Mouse (Mus musculus) heart, adult 11 months (tissue): ENCODE measurements around the gene Foxd4.
A peak's percentile ranks its signal among the peaks of the same experiment; 100 is the strongest.

ENCODE experiments used
- DNase-seq: peaks from one replicate; pipeline ENCODE4 v3.0.0; 2022

Gene Foxd4

DNA sequence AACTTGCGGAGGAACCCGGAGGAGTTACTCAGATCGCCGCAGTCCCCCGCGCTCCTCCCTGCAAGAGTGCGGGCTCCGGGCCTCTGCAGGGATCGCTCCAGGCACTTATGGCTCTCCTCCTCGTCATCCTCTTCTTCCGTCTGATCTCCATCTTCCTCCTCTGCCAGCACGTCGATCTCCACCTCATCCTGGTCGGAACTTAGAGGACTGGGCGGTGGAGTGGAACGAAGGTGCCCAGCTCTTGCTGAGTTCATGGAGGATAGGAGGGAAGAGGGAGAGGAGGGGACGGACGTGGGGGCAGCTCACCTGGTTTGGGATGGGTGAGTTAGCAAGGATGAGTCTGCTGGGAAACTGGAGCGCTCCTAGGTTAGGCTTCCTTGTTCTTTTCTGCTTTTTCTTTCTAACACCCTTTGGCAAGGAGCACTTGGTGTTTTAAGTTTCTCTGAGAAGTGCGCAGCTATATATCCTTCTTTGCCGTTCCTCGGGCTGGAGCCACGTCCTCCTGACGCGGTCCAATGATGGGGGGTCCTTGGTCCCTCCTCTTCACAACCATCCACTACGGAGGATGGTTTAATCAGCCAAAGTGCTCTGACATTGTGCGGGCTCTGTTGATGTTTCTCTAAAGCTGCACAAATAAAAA is at the start of gene Foxd4:
Foxd4 (minus strand) TSS at position 617 of the 640 bp plus-strand sequence.
- peak; percentile 67 for DNase-seq

DNA sequence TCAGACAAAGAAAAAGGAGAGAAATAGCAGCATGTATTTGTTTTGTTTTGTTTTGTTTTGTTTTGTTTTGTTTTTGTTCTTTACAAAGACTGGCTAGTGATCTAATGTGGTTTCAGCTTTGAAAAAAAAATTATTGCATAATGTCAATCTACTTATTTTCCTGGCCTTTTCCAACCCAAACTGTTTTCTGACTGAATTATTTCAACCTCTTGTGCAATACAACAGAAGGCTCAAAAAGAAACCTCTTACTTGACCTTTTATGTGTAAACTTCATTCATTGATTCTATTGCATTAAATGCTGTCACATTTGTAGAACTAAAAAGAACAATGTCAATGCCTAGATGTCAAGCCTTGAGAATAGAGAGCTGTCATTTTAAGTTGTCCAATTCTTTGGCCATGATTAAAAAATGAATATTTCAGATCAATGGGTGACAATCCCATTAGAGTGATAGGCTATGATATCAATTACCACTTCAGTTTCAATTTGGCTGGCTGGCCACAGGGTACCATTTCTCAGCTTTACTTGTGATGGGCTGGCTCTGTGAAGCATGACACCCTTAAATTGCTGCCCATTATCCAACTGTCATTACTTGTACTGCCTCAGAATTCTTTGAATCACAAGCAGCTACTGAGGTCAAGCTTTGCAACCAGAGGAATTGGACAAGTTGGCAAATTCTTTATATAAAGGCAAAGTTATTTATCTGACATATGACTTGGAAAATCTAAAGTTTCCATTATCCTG is 44.7 kb upstream of the Foxd4 start:
- DNase-seq: no peak

DNA sequence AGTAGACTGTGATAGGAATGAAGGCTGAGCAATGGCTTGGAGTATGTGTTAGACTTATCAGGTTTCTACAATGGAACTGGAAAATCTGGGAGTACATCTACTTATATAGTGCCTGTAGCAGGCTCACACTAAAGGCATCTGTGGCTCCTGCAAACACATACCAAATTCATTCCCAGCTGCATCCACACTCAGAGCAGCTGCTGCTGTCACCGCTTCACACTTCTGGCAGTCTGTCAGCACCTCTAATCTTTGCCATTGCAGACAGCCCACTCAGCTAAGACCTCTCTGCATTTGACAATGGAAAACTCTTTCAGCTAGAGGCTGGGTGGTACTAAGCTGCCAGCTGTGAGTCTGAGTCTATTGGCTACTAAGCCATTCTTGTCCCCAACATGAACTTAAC is 36.1 kb upstream of the Foxd4 start:
- DNase-seq: peak; percentile 81

DNA sequence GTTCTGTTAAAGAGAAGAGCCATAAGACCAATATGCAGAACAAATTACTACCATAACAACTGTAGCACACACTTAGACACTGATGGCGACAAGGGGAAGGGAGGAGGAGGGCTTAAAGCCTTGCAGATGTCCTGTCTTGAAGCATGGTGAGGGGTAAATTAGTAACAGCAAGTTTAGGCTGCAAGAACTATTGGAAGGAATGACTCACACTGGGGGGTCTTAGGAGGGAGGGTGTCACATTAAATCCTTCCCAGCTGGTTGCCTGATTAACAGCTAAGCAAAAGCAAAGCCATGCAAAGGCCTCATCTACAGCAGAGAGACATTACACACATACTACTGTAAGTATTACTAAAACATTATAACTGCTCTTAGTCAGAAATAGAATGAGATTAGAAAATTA is 28.0 kb upstream of the Foxd4 start:
- no peak for DNase-seq

DNA sequence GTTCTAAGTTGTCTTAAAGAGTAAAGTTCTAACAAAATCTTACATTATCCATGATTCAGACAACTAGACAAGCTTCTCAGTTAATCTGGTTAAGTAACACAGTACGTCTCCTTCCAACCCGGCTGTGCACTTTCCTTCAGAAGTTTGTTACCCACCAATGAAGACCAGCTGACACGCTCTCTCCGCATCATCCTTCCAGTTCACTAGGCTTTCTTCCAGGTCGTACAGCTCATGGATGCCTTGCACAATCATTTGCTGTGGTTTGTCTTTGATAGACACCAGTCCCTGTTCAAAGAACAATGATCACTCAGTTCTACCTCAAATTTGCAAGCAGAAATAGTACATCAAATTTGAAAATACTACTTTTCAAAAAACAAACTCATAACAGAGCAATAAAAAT is 19.9 kb upstream of the Foxd4 start:
- no peak for DNase-seq

DNA sequence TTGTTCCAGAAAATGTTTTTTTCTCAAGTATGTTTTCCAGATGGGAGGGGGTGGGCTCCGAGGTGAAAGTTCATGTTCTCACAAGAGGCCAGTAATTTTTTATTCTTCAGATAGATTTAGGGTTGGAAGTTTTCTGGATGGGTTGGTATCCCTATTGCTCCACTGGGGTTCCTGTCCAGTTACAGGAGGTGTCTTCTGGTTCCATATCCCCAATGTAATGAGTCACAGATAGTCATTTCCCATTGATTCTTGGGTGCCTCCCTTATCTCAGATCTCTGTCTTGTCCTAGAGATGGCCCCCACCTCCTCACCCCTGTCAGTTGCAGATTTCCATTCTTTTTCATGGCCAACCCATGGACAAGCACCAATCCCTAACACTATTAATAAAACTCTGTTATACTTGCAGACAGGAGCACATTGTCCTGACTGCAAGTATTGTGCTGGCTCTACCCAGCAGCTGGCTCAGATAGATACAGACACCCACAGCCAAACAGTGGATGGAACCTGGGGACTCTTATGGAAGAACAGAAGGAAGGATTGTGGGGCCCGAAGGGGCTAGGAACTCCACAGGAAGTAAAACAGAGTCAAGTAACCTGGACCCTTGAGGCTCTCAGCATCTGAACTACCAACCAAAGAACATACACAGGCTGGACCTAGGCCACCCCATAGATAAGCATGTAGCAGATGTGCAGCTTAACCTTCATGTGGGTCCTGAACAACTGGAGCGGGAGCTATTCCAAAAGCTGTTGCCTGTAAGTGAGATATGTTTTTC is 7.6 kb upstream of the Foxd4 start:
- peak; percentile 76 for DNase-seq

DNA sequence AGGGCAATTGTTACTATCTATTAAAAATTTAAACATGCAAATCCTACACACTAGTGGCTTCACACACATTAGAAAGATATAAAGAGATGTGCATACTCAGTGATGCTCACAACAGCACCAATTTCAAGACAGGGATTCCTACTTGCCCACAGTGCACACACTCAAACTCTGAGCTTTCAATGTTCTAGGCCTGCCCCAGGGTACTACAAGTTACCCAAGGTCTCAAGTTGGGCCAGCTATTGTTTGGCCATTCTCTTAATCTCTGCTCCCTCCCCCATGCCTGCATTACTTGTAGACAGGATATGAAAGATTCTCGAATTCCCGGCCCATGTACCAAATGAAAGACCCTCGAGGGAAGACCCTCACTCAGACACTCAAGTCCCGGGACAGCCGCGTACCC is 6.7 kb upstream of the Foxd4 start:
- peak; percentile 28 for DNase-seq

DNA sequence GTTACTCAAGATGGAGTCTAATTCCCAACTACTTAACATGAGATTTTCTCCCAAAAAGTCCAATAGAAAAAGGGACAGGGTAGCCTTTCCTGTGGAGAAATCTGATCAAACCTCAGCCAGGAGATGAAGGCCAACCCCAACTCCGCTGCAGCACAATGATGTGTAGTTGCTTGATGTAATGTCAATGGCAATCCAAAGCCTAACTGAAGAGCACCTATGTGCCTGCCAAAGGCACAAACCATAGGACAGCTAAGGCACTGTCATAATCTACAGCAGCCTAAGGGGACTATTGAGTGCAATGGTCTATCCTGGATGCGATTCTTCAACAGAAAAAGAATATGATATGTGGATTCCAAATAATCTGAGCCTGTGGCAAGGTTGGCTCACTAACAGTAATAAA is 1.8 kb upstream of the Foxd4 start:
- peak; percentile 73 for DNase-seq

DNA sequence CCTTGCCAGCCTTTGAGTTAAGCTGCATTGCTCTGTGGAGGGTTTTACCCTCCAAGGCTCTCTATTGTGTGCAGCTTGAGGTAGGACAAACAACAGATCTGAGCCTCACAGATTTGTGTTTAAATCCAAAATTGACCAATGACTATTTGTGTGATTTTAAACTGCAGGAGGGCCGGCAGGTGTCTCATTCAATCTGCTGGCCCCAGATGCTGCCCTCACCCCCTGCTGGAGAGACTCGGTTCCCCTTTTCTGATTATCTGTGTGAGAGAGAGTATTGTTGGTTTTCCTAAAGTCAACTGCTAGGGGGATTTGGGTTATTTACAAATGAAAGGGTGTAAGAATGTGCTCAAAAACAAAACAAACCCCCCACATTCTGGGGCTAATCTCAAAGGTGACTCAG is 1.3 kb upstream of the Foxd4 start:
- DNase-seq: peak; percentile 65

DNA sequence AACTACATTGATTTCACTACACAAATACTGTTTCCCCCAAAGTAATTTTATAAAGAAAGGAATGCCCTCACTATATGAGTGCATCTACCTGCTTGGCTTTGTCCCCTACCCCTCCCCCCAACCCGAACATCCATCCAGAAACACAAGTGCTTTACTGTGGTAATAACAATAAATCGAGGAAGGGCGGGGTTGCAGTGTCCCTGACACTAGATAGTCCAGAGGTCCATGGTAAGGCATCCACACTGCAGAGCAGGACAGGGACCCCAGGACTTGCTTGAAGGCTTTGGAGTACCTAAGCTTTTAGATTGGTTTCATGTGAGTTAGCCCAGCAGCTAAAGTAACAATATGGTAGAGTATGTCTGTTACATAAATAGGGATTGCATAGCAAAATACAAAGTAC is 669 bp upstream of the Foxd4 start:
- DNase-seq: peak; percentile 66

DNA sequence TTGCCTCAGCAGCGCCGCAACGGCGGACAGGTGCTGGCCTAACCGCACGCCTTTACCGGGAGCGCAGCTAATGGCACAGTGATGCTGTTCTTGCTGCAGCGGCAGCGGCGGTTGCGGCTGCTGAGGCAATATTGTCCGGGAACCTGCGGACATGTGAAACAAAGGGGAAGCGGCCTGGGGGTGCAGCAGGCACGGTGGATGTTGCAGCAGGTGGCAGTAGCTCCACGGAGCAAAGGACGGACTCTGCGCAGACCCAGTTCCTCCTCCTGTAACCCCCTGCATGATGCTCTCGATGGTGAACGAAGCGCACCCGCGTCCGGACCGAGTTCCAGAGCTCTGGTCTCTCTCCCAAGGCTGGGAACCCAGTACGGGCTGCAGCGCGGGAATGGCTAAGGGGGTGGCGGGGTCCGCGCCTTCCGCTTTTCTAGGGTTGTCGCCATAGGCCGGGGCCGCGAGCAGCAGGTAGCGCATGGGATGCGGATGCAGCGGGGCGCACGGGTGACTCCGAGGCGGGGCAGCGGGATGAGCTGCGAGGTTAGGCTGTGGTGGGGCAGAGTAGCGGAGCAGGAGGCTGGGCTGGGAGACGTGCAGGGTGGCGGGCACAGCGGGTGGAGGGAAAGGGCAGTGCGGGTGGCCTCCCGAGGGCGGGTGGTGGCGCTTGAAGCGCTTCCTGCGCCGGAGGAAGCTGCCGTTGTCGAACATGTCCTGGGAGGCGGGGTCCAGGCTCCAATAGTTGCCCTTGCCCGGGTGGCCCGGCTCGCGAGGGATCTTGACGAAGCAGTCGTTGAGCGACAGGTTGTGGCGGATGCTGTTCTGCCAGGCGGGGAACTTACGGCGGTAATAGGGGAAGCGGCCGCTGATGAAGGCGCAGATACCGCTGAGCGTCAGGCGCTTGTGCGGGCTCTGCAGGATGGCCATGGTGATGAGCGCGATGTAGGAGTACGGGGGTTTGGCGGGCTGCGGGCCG is 1.1 kb downstream of the Foxd4 start:
- peak; percentile 89 for DNase-seq

DNA sequence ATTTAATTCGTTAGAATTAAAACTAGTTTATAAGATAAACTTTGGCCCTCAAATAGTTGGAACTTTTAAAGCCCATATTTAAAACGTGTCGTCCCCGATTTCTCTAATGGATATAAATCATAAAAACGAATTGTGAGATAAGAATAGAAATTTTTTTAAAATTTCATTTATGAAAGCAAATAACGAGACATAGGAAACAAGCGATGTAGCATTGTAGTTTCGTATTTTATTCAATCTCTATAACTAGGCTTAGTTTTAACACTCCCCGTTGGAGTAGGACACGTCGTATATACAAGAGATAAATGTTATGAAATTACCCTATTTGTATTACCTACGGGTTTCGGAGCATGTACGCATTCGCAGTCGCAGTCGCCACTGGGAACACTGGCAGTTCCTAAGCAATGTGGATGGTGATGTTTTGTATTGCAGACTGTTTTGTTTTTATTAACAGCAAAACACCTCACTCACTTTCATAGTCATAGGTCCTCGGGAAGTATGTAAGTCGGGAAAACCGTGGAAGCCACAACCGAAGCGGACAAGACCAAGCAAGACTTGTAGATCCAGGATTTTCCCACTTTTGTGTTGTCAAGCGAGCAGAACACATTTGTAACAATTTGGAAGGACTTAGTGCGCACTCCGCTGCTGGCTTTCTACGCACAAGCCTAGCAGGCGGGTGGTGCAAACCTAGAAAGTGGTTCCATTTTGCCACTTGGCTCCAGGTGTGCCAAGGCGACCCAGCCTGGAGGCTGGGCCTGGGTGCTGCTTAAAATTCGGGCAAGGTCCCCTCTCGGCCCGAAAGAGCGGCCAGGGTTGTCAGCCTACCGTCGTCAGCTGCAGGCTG is 2.0 kb downstream of the Foxd4 start:
- no peak for DNase-seq

DNA sequence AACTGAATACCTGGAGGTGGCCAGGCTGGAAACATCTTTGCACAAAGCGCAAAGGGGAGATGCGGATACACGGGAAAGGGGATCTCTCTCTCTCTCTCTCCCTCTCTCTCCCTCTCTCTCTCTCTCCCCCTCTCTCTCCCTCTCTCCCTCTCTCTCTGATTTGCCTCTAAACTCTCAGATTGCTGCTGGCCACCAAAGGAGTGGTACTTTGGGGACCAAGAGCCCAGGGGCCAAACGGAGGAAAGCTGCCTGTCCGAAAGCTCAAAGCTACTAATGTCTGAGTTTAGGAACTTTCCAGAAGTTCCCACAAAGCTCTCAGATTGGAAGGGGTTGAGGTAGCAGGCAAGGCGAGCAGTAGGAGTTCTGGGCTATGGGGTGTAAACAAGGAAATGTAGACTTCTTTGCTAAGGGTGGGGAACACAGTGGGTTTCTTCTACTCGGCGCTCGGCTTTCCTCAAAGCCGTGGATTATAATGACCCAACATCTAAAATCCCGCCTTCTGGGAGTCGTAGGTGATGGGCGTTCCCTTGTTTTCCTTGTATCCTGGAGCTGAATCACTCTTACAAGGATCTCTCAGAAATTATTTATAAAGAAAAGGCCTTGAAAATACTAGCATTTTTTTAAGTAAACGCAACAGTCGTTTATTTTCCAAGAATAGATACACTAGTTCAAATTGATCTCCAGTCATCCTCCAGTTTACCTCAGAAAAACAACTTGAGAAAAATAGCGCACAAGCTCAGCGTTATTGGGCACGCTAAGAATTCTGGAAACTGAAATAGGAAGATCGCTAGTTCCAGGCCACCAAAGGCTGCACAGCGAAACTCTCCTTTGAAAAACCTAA is 2.9 kb downstream of the Foxd4 start:
- DNase-seq: peak; percentile 4

DNA sequence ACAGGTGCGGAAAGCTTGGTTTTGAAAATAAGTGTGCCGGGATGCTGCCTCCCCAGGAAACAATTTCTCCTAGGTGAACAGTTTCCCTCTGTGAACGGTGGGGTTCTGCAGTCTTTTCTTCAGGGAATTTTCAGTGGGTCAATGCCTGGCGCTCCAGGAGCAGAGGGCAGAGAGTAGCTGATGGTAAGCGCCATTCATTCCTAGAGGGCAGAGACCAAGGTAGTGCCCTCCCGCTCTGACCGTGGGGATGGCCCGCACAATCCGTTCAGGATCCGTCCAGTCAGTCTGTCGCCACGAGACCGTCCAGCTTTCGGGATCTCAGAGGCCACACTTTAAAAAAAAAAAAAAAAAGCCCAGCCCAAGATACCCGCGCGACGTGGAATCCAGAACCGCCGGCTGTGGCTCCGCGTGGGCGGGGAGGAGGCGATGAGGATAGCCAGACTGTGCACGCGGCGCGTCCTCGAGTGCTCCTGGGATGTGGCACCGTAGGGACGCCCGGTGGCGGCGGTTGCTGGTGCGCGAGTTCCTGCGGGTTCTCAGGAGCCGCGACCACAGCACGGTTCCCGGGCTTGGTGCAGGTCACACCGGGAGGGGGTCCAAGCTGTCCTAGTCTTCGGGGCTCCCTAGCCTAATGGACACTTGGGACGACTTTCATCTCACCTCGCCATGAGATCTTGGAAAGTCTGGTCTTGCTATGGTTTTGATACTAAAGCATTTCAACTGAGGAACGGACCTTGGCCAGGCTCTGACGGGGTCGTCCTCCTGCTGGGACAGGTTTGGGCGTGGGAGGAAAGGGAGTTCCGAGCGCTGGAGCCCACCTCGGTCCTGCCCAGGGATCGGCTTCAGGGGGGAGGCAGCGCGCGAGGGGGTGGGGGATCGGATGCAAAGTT is 3.7 kb downstream of the Foxd4 start:
- DNase-seq: peak; percentile 87

DNA sequence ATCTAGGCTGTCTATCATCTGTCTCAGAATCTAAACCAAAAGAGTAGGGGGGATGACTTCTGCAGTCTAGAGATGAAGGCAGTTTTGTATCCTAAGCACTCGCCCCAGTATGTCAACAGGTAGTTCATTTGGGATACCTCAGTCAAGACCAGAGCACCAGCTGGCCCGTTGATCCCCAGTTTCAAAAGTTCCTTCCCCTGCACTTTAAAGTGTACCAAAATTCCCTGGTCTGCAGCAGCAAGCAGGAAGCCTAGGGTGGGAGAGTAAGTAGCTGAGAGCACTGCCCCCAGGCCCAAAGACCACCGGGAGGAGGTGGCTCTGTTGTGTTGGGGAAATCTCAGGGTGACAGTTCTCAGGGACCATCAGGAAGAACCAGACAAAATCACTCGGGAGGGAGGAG is 4.5 kb downstream of the Foxd4 start:
- peak; percentile 73 for DNase-seq

DNA sequence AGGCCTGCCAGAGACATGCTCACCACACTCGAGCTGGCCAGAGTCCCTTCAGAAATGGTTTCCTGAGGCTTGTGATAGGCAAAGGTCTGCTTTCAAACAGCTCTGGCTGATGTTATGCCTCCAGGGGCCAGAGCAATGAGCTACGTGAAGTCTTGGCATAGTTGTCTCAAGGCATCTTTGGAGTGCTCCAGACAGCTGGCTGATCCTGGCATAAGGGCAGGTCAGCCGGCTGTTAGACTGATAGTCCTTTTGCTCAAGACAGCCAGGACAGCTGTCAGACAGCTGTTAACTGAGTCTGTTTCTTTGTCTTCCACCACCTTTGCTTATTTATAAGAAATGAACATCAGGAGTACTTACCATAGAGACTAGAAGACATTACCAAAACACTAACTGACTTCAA is 14.1 kb downstream of the Foxd4 start:
- peak; percentile 35 for DNase-seq

DNA sequence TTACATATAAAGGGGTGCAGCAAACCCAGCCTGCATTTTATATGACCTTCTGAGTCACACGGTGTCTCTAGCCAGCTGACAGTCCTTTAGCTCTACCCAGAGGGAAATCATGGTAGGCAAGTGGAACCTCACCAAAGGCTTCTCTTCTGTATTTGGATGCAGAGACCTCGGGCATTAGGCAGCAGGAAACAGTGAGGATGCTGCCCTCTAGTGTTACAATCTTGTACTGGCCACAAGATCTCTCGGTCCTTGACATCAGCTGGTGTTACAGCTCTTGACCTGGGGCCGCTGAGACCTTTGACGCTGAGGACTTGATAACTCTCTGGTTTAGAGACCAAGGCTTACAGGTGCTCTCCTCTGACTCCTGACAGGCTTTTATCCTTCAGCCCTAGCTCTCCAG is 15.5 kb downstream of the Foxd4 start:
- peak; percentile 89 for DNase-seq

DNA sequence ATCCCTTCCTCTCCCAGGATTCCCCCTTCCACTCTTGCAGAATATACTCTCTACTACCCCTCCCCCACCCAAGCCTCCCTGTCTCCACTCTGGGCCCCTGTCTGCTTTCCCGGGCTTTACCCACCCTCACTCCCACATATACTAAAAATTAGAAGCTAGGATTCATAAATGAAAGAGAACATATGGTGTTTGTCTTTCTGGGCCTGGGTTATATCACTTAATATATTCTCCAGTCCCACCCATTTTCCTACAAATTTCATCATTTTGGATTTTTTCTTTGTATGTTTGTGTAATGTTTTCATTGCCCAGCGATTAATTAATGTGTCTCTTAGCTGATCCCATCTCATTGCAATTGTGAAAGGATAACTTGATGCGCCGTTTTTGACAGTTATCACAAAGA is 19.8 kb downstream of the Foxd4 start:
- peak; percentile 14 for DNase-seq

DNA sequence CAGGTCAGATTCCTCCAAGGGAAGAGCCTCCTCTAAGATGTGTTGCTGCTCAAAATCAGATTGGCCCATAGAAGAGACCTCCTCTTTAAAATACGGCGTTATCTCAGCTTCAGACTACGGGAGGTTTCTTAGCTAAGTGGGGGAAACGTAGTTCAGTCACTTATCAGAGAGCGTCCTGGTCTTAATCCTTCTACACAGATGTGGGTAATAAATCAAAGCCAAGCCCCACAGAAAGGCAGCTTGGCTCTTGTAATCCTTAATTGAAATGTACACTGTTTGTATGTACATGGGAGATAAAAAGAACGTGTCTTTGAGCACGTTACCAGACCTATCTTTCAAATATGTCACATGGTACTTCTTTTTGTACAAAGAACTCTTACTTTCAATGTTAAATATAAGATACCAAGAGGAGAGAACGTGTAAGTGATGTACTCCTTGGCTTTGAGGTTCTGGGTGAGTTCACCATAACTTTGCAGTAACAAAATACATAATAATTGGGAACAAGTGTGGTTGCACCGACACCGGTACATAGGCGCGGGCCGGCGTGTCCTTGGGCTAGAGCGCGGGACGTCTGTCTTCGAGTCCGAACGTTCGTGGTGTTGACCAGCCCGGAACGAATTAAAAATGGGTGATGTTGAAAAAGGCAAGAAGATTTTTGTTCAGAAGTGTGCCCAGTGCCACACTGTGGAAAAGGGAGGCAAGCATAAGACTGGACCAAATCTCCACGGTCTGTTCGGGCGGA is 25.7 kb downstream of the Foxd4 start, which contains the start of gene Gm10053:
Gm10053 (plus strand) TSS at position 558 of the 742 bp plus-strand sequence.
- DNase-seq: peak; percentile 7
